ENCODE assay signal across 12 mouse cellular contexts in genomic region chr9:113340838-113341237, GRCm38 (mm10).
DNase-seq lines count a peak whose midpoint lies in the region; ATAC-seq lines count a peak whose summit lies in the region.
"Had no signal": no experiment of that assay in that cellular context is flagged by ENCODE, and none has a peak within 500 bp of the region (broad histone marks: within the 10 kb centered on the region; RNA-seq: fewer than 3 reads in every experiment).

No protein-coding gene starts in this region.

- ATAC-seq in inflammation-experienced regulatory T-cells, adult 6 months = no peak

- DNase-seq in heart, adult 18-20 months = peak; percentile 2 to 12
- DNase-seq in heart, adult 11 months = no peak
- peak; percentile 75 for DNase-seq in right cerebral cortex, adult 18-20 months
- DNase-seq in right cerebral cortex, postnatal 4 days = no peak
- peak; percentile 23 for DNase-seq in fibroblast of lung, adult 2 months (ENCODE audit: low read depth)
- peak; percentile 30 to 37 for DNase-seq in right cerebral cortex, postnatal 10 days (ENCODE audit: low spot score in 2 of 2)
- DNase-seq in thymus, postnatal 25 days = no peak
- DNase-seq: cerebellum, postnatal 10 days; heart, postnatal 36 days; layer of hippocampus, adult 9-11 months; spleen, adult 18-20 months had no signal

Comparison
In these comparisons a context has a peak if more than half of its experiments do, and no peak if none do; other contexts are left out.
1. DNase-seq: peak in heart, adult 18-20 months (2 of 2), right cerebral cortex, adult 18-20 months (single experiment), fibroblast of lung, adult 2 months (single experiment) and right cerebral cortex, postnatal 10 days (2 of 2); none in heart, adult 11 months (single experiment), right cerebral cortex, postnatal 4 days (single experiment) and thymus, postnatal 25 days (single experiment).